Mouse (Mus musculus) ES-Bruce4 (cell line): Measurements from ENCODE around the gene Sgk1. TPM values are rescaled to one million over a fixed set of nuclear protein-coding genes. Genes with fewer than 3 reads are reported as not detected.
A peak's percentile ranks its signal among the peaks of the same experiment; 100 is the strongest.

ENCODE experiments used
- H3K27ac ChIP-seq: 2 replicates; pipeline ENCODE4 v1.5.1; 2012; ENCODE audit warnings: low read length, inconsistent platforms; ENCODE audit not compliant: insufficient read depth
- H3K27me3 ChIP-seq: 2 replicates; pipeline ENCODE4 v1.6.1; 2012; ENCODE audit warnings: mild to moderate bottlenecking, low read length, inconsistent platforms; ENCODE audit not compliant: control insufficient read depth, poor library complexity, insufficient read depth, severe bottlenecking
- H3K36me3 ChIP-seq: 2 replicates; pipeline ENCODE4 v1.6.1; 2012; ENCODE audit warnings: inconsistent platforms, mild to moderate bottlenecking, low read length, moderate library complexity; ENCODE audit not compliant: control insufficient read depth, poor library complexity, insufficient read depth, severe bottlenecking
- H3K4me1 ChIP-seq: one replicate; pipeline ENCODE4 v1.8.1; 2011; ENCODE audit warnings: low read length; ENCODE audit not compliant: control insufficient read depth, insufficient read depth
- H3K4me3 ChIP-seq: 2 replicates; pipeline ENCODE4 v1.5.1; 2011; ENCODE audit warnings: low read depth, mild to moderate bottlenecking, low read length
- H3K9ac ChIP-seq: 2 replicates; pipeline ENCODE4 v1.6.1; 2012; ENCODE audit warnings: low read depth, mild to moderate bottlenecking, inconsistent platforms; ENCODE audit not compliant: poor library complexity, severe bottlenecking
- H3K9me3 ChIP-seq: replicated peaks from 2 replicates; pipeline ENCODE4 v1.6.1; 2012; ENCODE audit warnings: mild to moderate bottlenecking, low read length, inconsistent platforms; ENCODE audit not compliant: control insufficient read depth, poor library complexity, insufficient read depth, severe bottlenecking
- CTCF ChIP-seq: IDR thresholded peaks from one replicate; pipeline ENCODE4 v1.8.1; 2011; ENCODE audit warnings: low read depth, low read length
- EP300 ChIP-seq: IDR thresholded peaks from 2 replicates; pipeline ENCODE4 v1.6.1; 2011; ENCODE audit warnings: low read depth, low read length; ENCODE audit not compliant: insufficient read depth
- POLR2A ChIP-seq: IDR thresholded peaks from one replicate; pipeline ENCODE4 v1.8.1; 2011; ENCODE audit warnings: low read length; ENCODE audit not compliant: insufficient read depth
- polyA plus RNA-seq: library from polyadenylated mRNA; stranded (reverse); fragments of >200 nt; gene quantifications from 2 replicates; pipeline ENCODE4 v1.2.4, GENCODE M21; 2011; ENCODE audit warnings: low read depth; ENCODE audit not compliant: missing spikeins, insufficient read depth, insufficient read length

Gene Sgk1
- polyA plus RNA-seq, 1 experiment = 386 TPM

DNA sequence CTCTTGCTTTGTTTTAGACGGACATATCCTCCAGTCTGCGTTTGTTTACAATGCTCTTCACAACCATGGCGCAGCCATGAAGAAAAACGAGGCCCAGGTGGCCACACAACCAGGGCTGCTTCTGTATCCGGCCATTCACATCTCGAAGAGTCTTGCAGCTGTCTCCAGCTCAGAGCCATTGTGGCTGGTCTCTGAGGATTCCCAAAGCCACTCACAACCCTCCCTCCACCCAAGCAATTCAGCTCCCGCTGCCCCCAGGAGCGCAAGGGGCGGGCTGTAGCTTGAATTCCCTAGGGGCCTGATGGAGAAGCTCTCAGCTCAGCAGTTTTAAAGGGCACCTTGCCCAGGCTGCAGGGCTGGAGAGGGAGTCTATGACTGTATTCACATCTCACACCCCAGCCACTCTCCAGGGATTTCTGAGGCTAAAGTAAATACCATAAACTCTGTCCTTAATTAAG, 41.5 kb downstream of the Sgk1 start:
- H3K27ac ChIP-seq = peak overlapping the region; percentile 95
- peaks cover 16% of the 10 kb centered on the region for H3K4me1 ChIP-seq
- H3K4me3 ChIP-seq = peak overlapping the region; percentile 66
- no peaks in the 10 kb centered on the region for H3K36me3 ChIP-seq
- TF ChIP-seq EP300 (peak; percentile 79; the same call in 1 of the 2 replicates), CTCF (no peak), POLR2A (no peak)
- no peaks in the 10 kb centered on the region for H3K9me3 ChIP-seq
- H3K27me3 ChIP-seq = no peaks in the 10 kb centered on the region
- H3K9ac ChIP-seq = peak overlapping the region; percentile 80

DNA sequence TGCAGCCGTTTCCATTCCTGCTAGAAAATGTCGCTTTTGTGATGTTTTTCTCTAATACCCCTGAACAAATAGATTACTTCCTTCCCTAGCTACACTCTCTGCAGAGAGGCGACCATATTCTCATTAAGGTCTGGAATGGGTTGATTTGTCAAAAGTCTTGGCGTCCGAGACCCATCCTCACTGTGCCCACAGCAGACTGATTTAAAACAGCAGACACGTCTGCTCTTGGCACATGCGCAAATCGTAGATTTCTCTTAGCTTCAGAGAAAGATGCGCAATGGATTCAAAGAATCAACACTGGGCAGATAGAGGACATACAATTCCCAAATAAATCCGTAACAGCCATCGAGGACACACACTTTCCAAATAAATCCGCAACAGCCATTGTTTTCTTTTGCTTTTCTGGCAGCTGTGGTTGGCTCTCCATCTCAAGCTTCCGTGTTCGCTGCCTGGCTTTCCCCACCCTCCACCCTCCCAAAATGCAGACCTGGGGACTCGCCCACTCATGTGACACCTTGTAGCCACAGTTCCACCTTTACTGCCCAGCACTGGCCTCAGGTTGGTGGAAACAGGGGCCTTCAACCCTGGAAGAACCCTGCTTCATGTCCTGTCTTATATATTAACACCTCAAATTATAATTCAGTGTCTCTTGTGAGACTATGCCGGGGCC, 42.2 kb downstream of the Sgk1 start:
- H3K27me3 ChIP-seq = no peaks in the 10 kb centered on the region
- H3K36me3 ChIP-seq = no peaks in the 10 kb centered on the region
- H3K9me3 ChIP-seq = no peaks in the 10 kb centered on the region
- H3K4me3 ChIP-seq = no peak overlapping the region
- peak overlapping the region; percentile 78 for H3K27ac ChIP-seq
- peaks cover 11% of the 10 kb centered on the region for H3K4me1 ChIP-seq
- no peak for TF ChIP-seq CTCF
- TF ChIP-seq EP300 = no peak
- TF ChIP-seq POLR2A = no peak
- H3K9ac ChIP-seq = peak overlapping the region; percentile 80

DNA sequence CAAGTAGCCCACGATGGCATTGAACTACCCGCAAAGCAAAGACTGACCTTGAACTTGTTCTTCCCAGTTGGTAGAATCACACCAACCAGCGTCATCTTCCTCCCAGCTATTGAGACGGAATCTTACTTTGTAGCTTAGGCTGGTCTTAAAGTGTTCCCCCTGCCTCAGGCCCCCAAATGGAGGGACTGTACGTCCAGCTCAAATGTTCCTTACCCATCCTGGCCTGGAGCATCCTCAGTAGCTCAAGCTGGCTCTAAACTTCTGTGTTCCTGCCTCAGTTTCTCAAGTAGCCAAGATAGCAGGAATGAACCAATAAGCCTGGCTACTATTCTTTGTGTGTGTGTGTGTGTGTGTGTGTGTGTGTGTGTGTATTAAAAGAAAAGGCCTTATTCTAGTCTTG, 45.0 kb downstream of the Sgk1 start:
- no peaks in the 10 kb centered on the region for H3K27me3 ChIP-seq
- H3K9ac ChIP-seq = no peak overlapping the region
- no peaks in the 10 kb centered on the region for H3K9me3 ChIP-seq
- no peak overlapping the region for H3K27ac ChIP-seq
- TF ChIP-seq EP300 = no peak
- no peak for TF ChIP-seq POLR2A
- TF ChIP-seq CTCF = no peak
- peaks cover 4% of the 10 kb centered on the region for H3K4me1 ChIP-seq
- no peak overlapping the region for H3K4me3 ChIP-seq
- no peaks in the 10 kb centered on the region for H3K36me3 ChIP-seq

DNA sequence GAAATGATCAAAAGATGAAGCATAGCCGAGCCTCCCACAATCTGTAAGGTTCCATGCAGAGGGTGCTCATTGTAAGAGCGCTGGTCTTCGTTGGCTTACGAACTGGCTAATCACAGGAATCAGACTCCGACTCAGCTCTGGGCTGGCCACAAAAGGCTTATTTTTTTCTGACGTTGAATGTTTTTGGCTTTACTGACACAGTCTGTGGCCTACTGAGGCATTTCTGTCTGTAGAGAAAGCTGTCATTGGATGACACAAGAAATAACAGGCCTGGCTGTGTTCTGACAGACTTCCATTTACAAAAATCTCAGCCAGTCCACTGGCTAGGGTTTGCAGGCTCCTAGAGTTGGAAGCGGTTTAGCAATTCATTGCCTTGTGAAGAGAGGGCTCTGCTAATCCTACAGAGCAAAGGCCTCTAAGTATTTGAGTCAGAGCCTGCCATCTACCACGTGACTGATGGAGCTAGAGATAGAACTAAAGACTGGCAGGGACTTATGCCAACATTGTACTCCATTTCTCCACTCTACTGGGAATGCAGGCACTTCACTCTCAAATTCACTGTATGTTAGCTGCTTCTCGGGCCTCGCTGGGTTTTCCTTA, 48.9 kb downstream of the Sgk1 start:
- H3K27me3 ChIP-seq = no peaks in the 10 kb centered on the region
- no peak overlapping the region for H3K4me3 ChIP-seq
- no peaks in the 10 kb centered on the region for H3K36me3 ChIP-seq
- TF ChIP-seq POLR2A (no peak), EP300 (no peak), CTCF (no peak)
- H3K4me1 ChIP-seq = peaks cover 4% of the 10 kb centered on the region
- H3K9me3 ChIP-seq = no peaks in the 10 kb centered on the region
- H3K9ac ChIP-seq = no peak overlapping the region
- H3K27ac ChIP-seq = no peak overlapping the region

DNA sequence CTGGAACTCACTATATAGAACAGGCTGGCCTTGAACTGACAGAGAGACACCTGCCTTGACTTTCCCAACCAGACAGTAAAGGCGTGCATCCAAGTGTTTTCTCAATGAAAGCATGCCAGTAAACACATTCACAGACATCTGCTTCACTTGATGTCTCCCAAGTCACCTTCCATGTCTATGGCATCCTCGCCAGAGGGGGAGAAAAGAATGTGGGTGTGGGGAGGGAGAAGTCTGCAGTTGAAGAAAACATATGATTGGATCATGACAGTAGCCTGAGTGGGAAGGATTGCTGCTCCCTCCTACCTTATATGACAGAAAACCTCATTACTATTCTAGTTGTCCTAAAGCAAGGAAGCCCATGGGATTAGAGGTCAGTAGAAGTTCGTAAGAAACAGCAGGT, 50.8 kb downstream of the Sgk1 start:
- H3K36me3 ChIP-seq = no peaks in the 10 kb centered on the region
- H3K4me1 ChIP-seq = no peaks in the 10 kb centered on the region
- TF ChIP-seq POLR2A = no peak
- TF ChIP-seq CTCF = no peak
- no peak for TF ChIP-seq EP300
- no peaks in the 10 kb centered on the region for H3K27me3 ChIP-seq
- no peak overlapping the region for H3K27ac ChIP-seq
- no peak overlapping the region for H3K9ac ChIP-seq
- H3K9me3 ChIP-seq = no peaks in the 10 kb centered on the region
- no peak overlapping the region for H3K4me3 ChIP-seq

DNA sequence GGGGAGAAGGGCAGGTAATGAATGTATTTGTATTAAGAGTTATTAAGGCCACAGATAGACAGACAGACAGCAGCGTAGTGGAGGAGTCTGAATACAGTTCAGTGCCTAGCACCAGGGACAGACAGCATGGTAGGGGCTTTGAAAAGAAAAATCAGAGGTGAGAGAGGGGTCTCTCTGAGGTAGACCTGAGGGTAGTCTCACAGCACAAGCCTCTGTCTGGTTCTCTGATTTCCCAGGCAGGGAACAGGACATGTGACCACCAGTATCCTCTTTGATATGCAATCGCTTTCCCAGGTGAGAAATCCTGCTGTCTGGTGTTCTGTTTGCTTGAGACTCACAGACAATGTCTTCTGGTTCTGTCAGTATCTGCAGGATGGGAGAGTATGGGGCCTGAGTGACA, 52.8 kb downstream of the Sgk1 start:
- H3K9me3 ChIP-seq = no peaks in the 10 kb centered on the region
- no peaks in the 10 kb centered on the region for H3K36me3 ChIP-seq
- H3K9ac ChIP-seq = no peak overlapping the region
- no peaks in the 10 kb centered on the region for H3K27me3 ChIP-seq
- no peak for TF ChIP-seq EP300
- no peak for TF ChIP-seq POLR2A
- TF ChIP-seq CTCF = no peak
- H3K27ac ChIP-seq = 0 out of 2 replicates have a peak overlapping the region, but pooled peaks have one; percentile 19
- no peak overlapping the region for H3K4me3 ChIP-seq
- peaks cover 3% of the 10 kb centered on the region for H3K4me1 ChIP-seq
